Comparison of ENCODE assay signal across 11 mouse cellular contexts in genomic region chr10:53466851-53467250, GRCm38 (mm10).
A peak's percentile ranks its signal among the peaks of the same experiment; 100 is the strongest.
DNase-seq lines count a peak whose midpoint lies in the region; ATAC-seq and TF ChIP-seq lines count a peak whose summit lies in the region.
"Had no signal": no experiment of that assay in that cellular context is flagged by ENCODE, and none has a peak within 500 bp of the region (broad histone marks: within the 10 kb centered on the region; RNA-seq: fewer than 3 reads in every experiment).

No protein-coding gene starts in this region.

- H3K4me2 ChIP-seq in forebrain, embryonic 13.5 days: no peak overlapping the region
- no peak overlapping the region for H3K4me2 ChIP-seq in forebrain, embryonic 11.5 days (ENCODE audit: low read depth, low read length, severe bottlenecking)
- no peak overlapping the region for H3K4me2 ChIP-seq in limb, embryonic 14.5 days (replicated peaks; ENCODE audit: low read depth, low read length, severe bottlenecking)
- H3K4me2 ChIP-seq: embryonic facial prominence, embryonic 13.5 days; midbrain, embryonic 13.5 days had no signal

- no peak for ATAC-seq in forebrain, embryonic 13.5 days
- no peak for ATAC-seq in forebrain, embryonic 11.5 days (replicated peaks; ENCODE audit: low FRiP score)
- 0 out of 2 replicates have a peak, but pooled peaks have one; percentile 36 for ATAC-seq in limb, embryonic 14.5 days (ENCODE audit: low FRiP score, low read depth)
- ATAC-seq: midbrain, embryonic 13.5 days had no signal

- DNase-seq in forebrain, embryonic 11.5 days (ENCODE audit: low spot score): no peak
- peak; percentile 52 for DNase-seq in limb, embryonic 14.5 days (ENCODE audit: low spot score)
- no peak for DNase-seq in limb, embryonic 10.5 days (ENCODE audit: low spot score)
- DNase-seq in heart, postnatal 14 days: peak; percentile 43 to 58
- DNase-seq in lung, postnatal 36 days: peak; percentile 85
- DNase-seq in cerebellum, adult 9-10 months: no peak
- no peak for DNase-seq in c-Kit-positive CD71-positive TER-119-positive erythroid progenitor cells, embryonic 14.5 days (ENCODE audit: low spot score)
- DNase-seq: layer of hippocampus, postnatal 36 days had no signal

- H3K9me3 ChIP-seq in forebrain, embryonic 13.5 days (replicated peaks): peaks cover 10% of the 10 kb centered on the region; the same call in 1 of the 2 replicates
- no peaks in the 10 kb centered on the region; the same call in 1 of the 2 replicates for H3K9me3 ChIP-seq in forebrain, embryonic 11.5 days (ENCODE audit: control insufficient read depth, low read length)
- peaks cover 10% of the 10 kb centered on the region for H3K9me3 ChIP-seq in limb, embryonic 14.5 days (ENCODE audit: control insufficient read depth, low read length)
- peaks cover under 1% of the 10 kb centered on the region; the same call in 1 of the 2 replicates for H3K9me3 ChIP-seq in limb, embryonic 10.5 days (replicated peaks)

- WGBS in forebrain, embryonic 13.5 days: 80% methylated on average over 1 of the region's 1 CpGs
- WGBS in forebrain, embryonic 11.5 days: 76% methylated on average over 1 of the region's 1 CpGs
- WGBS in limb, embryonic 14.5 days: 70% methylated on average over 1 of the region's 1 CpGs
- WGBS in limb, embryonic 10.5 days: 94% methylated on average over 1 of the region's 1 CpGs

- no peak overlapping the region for H3K4me3 ChIP-seq in forebrain, embryonic 13.5 days
- no peak overlapping the region for H3K4me3 ChIP-seq in forebrain, embryonic 11.5 days (ENCODE audit: low read depth, low read length)
- H3K4me3 ChIP-seq in limb, embryonic 14.5 days (replicated peaks; ENCODE audit: low read length): no peak overlapping the region
- no peak overlapping the region for H3K4me3 ChIP-seq in limb, embryonic 10.5 days
- H3K4me3 ChIP-seq: embryonic facial prominence, embryonic 13.5 days; midbrain, embryonic 13.5 days had no signal

- no peak overlapping the region for H3K9ac ChIP-seq in forebrain, embryonic 13.5 days
- no peak overlapping the region for H3K9ac ChIP-seq in forebrain, embryonic 11.5 days (ENCODE audit: low read length)
- no peak overlapping the region for H3K9ac ChIP-seq in limb, embryonic 14.5 days (ENCODE audit: low read depth, low read length, severe bottlenecking)
- H3K9ac ChIP-seq: embryonic facial prominence, embryonic 13.5 days; midbrain, embryonic 13.5 days had no signal

- peaks cover 30% of the 10 kb centered on the region for H3K4me1 ChIP-seq in forebrain, embryonic 13.5 days
- H3K4me1 ChIP-seq in forebrain, embryonic 11.5 days (replicated peaks; ENCODE audit: control insufficient read depth, insufficient read depth, low read length): no peaks in the 10 kb centered on the region; the same call in 1 of the 2 replicates
- H3K4me1 ChIP-seq in limb, embryonic 14.5 days (ENCODE audit: control insufficient read depth, insufficient read depth, low read length): no peaks in the 10 kb centered on the region
- H3K4me1 ChIP-seq in limb, embryonic 10.5 days: 0 out of 2 replicates have a peak, but pooled peaks cover 7% of the 10 kb centered on the region

- no peaks in the 10 kb centered on the region for H3K36me3 ChIP-seq in forebrain, embryonic 13.5 days (ENCODE audit: poor library complexity, severe bottlenecking)
- no peaks in the 10 kb centered on the region for H3K36me3 ChIP-seq in forebrain, embryonic 11.5 days (ENCODE audit: control insufficient read depth, insufficient read depth, low read length)
- H3K36me3 ChIP-seq in limb, embryonic 14.5 days (ENCODE audit: control insufficient read depth, insufficient read depth, low read length): no peaks in the 10 kb centered on the region
- H3K36me3 ChIP-seq in limb, embryonic 10.5 days: no peaks in the 10 kb centered on the region
- H3K36me3 ChIP-seq: embryonic facial prominence, embryonic 13.5 days; midbrain, embryonic 13.5 days had no signal

- peak overlapping the region; percentile 14; the same call in 1 of the 2 replicates for H3K27ac ChIP-seq in forebrain, embryonic 13.5 days
- no peak overlapping the region for H3K27ac ChIP-seq in forebrain, embryonic 11.5 days (ENCODE audit: low read depth, low read length)
- no peak overlapping the region for H3K27ac ChIP-seq in limb, embryonic 14.5 days (replicated peaks; ENCODE audit: low read depth, low read length)
- H3K27ac ChIP-seq in limb, embryonic 10.5 days: no peak overlapping the region
- H3K27ac ChIP-seq: embryonic facial prominence, embryonic 13.5 days; midbrain, embryonic 13.5 days had no signal

- no peaks in the 10 kb centered on the region for H3K27me3 ChIP-seq in forebrain, embryonic 13.5 days
- no peaks in the 10 kb centered on the region for H3K27me3 ChIP-seq in forebrain, embryonic 11.5 days (ENCODE audit: control insufficient read depth, insufficient read depth, low read length)
- no peaks in the 10 kb centered on the region for H3K27me3 ChIP-seq in limb, embryonic 14.5 days (ENCODE audit: control insufficient read depth, insufficient read depth, low read length)
- no peaks in the 10 kb centered on the region for H3K27me3 ChIP-seq in limb, embryonic 10.5 days (ENCODE audit: low read depth, poor library complexity, severe bottlenecking)
- H3K27me3 ChIP-seq: embryonic facial prominence, embryonic 13.5 days; midbrain, embryonic 13.5 days had no signal

- intact Hi-C loops in heart, postnatal 14 days (cut with DNase I): loop anchor here (2.0 kb wide), 1 partner anchor 88 kb away; the partner anchor contains the start of gene Cep85l

- no peak for TF ChIP-seq POLR2A in limb, embryonic 14.5 days (IDR thresholded peaks at IDR 0.05; ENCODE audit: borderline replicate concordance, extremely low read depth, insufficient read depth, insufficient read length)

Comparison
In these comparisons a context has a peak if more than half of its experiments do, and no peak if none do; other contexts are left out.
1. DNase-seq: peak in limb, embryonic 14.5 days (single experiment), heart, postnatal 14 days (2 of 2) and lung, postnatal 36 days (single experiment); none in forebrain, embryonic 11.5 days (single experiment), limb, embryonic 10.5 days (single experiment), cerebellum, adult 9-10 months (single experiment) and c-Kit-positive CD71-positive TER-119-positive erythroid progenitor cells, embryonic 14.5 days (single experiment).